Mouse (Mus musculus) induced T-regulatory cell, adult 2 months (primary cell): ENCODE data around the gene Hoxa4.

Experiments used
- DNase-seq: peaks from one replicate; pipeline ENCODE4 v3.0.0-alpha.2; 2012; ENCODE audit warnings: low read depth

Hoxa4 gene

DNA sequence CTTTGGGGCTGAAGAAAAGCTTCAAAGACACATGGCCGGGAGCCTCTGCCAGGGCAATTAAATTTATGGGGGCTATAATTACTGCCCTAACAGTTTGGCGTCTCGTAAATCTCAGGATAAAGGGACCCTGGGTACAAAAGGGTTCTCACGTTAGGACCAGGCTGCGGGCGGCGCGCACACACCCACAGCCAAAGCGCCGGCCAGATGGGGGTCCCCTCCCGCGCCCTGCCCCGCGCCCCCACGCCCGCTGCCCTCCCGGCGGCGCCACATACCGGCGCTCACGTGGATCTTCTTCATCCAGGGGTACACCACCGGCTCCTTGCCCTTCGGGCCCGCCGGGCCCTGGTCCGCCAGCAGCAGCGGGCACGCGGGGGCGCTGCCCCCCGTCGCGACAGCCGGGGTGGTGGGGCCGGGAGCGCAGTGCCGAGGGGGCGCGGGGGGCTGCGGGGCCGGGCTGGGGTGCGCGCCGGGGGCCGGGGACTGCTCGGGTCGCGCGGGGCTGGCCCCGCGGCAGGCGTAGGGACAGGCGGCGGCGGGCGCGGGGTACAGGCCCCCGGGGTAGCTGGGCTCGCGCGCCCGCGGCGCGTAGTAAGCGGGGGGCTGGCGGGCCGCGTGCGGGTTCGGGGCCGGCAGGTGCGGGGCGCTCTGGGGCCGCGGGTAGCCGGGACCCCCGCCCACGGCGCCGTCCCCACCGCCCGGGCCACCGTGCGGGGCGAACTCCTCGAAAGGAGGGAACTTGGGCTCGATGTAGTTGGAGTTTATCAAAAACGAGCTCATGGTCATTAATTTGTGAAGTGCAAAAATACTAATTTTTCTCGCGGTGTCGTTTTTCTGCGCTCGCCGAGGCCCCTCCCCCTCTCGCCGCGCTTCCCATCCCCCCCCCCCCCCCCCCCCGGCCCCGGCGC lies at the start of gene Hoxa4:
TSS of gene Hoxa4 (minus strand) at position 848 of the 905 bp plus-strand sequence.
- peak; percentile 10 for DNase-seq

GRCm38 (mm10) chr6:52241001-52241621 lies 49.6 kb upstream of the Hoxa4 start:
- DNase-seq = no peak

- peak; percentile 85 for DNase-seq
Observed at GRCm38 (mm10) chr6:52240389-52241000, 48.9 kb upstream of the Hoxa4 start, which contains the start of gene Hoxa10. Gene Hoxa10 (minus strand): TSS chr6:52240854.

GRCm38 (mm10) chr6:52239625-52240388 lies 48.3 kb upstream of the Hoxa4 start:
- no peak for DNase-seq

DNA sequence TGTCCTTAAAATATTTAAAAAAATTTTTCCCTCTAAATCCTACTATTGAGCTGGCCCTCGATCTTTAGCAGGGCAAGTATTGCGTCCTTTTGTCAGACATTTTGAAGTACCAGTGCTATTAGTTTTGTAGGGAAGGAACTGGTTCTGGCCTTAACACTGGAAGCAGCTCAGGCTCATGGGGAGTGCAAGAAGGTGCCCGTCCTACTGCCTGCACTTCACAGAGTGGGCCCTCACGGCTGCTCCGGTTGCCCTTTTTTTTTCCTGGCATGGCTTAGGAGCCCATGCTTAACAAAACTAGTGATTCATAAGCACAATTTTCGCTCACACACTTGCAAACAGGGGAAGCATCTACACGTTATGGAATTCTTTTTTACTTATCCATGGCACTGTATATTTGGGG lies 47.4 kb upstream of the Hoxa4 start:
- DNase-seq = no peak

GRCm38 (mm10) chr6:52238155-52238545 lies 46.6 kb upstream of the Hoxa4 start:
- no peak for DNase-seq

GRCm38 (mm10) chr6:52237346-52238154 lies 46.0 kb upstream of the Hoxa4 start:
- no peak for DNase-seq

DNA sequence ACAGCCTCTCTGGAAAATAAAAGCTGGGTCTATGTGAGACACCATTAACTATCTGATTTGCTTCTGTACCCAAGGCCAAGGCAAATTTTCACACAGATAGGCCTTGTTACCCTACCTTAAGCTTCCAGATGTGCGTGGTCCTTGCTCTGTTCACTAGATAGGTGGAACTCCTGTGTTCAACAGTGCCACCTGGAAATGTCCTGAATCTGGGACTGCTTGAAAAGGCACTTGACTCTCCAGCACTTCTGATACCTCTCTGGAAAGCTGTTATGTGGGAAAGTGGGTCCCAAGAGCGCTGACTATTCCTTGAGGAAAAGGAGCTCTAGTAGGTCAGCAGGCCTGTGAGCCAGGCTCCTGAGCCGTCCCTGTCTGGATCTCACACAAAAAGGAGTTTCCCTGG lies 45.3 kb upstream of the Hoxa4 start:
- no peak for DNase-seq

DNA sequence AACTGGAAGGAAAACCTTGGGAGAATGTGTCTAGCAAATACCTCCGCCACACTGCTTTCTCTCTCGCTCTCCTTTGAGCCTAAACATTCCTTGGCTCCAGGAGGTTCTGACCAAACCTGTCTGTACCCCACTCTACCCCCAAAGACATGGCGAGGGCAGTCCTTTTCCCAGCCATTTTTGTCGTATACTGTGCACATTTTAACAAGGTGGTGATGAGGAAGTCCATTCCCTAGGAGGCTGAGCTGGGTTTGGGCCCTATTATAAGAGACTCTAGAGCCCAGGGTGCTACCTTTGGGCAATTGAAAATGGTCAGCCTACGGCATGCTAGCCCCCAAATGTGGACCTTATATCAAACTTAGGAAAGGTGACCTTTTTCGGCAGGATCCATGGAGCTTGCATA lies 44.3 kb upstream of the Hoxa4 start:
- DNase-seq = no peak

DNA sequence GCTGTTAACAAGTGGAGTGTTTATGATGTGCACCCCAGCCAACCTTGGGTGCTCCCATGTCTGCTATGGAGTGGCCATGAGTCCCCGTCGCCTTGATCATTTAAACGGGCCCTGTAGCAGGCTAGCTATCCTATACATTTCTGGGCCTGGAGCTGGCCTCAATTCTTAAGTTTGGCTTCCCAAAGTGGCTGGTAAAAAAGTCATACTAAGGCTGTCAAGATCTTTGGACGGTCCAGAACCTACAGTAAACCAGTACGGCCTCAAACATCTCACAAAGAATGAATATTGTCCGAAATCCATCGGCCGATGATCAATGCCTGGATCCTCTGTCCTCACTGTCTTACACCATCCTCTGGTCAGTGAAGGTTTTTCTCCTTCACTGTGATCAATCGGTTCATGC lies 43.7 kb upstream of the Hoxa4 start:
- no peak for DNase-seq

DNA sequence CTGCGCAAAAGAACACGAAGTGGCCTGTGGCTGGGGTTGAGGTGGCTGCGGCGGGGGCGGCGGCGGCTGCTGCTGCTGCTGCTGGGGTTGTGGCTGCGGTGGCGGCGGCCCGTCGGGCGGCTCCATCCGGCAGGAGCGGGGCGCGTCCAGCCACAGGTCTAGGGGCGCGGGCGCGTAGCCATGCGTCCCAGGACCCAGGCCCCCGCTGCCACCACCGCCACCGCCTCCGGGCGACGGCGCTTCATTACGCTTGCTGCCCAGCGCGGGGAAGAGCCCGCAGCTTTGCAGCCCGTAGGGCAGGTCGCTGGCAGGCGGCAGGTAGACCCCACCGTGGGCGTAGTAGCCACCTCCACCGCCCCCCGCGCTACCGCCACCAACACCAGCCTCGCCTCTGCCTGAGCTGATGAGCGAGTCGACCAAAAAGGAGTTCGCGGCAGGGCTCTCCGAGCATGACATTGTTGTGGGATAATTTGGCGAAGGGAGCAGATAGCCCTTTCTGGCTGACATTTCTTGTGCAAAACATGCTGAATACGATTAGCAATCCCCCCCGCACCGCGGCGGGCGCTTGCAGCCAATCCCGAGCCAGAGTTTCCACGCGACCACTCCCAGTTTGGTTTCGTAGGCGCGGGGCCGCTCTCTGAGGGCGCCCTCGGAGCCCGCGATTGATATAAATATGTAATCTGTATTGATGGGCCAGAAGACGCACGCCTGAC lies 43.0 kb upstream of the Hoxa4 start:
- no peak for DNase-seq

DNA sequence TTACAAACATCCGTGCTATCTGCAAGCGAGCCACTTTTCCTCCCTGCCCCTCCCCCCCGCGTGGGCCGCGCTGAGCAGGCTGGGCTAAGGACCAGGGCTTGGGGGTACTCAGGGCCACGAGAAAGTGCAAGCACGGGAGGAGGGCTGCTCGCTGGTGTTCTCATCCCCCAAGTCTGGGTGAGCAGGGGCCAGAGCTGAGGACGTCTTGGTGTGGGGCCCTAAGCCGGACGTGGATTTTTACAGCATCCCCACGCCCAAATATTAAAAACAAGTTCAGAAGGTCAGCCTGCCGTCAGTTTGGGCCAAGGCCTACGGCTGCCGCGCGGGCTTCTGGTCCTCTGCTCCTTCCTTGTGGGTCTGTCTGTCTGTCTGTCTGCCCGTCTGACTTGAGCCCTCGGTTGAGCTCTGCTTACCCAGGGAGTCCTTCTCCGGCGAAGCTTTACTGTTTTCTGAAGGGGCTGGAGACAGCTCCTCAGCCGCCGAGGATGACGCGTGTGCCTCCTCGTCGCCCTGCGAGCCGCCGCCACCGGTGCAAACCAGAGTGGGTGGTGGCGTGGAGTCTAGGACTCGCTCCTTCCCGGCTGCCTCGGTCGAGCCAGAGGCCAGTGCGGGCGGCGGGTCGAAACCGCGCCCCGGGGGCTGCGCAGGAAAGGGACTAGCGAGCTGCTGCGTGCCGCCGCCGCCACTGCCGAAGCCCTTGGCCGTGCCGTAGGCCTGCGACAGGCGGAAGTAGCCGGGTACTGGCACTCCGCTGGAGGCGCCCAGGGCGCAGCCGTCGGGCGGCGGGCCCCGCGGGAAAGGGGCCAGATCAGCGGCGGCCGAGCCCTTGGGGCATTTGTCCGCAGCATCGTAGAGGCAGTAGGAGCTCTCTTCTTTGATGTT lies 42.2 kb upstream of the Hoxa4 start:
- no peak for DNase-seq

GRCm38 (mm10) chr6:52232984-52233545 lies 41.5 kb upstream of the Hoxa4 start:
- no peak for DNase-seq

GRCm38 (mm10) chr6:52232568-52232965 lies 41.0 kb upstream of the Hoxa4 start:
- DNase-seq = no peak

DNA sequence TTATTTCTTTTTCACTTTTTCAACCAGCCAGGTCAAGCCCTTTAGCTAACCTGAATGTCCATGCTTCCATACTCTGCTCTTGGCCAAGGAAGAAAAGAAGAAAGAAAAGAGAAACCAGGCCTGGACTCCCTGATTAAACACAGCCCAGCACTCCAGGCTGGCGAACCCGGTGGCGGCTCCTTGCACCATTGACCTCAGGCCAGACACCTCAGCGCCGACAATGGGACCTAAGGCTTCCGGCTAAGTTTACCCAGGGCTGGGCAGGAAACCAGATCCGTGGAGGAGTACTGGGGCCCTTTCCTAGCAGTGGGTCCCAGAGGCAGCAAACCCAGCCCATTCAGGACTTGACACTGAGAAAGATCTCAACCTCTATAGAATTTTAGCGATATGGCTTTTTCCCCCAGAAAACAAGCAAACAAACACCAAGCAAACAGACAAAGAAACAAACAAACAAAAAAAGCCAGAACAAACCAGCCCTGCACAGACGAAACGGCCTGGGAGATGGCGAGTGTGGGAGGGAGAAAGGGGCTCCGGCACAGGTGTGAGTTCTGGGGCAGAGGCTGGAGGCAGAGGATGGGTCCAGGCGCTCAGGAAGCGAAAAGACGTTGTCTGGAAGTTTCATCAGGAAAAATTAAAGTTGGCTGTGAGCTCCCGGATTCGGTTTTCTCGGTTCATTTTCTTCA lies 40.5 kb upstream of the Hoxa4 start:
- no peak for DNase-seq

GRCm38 (mm10) chr6:52230516-52231165 lies 39.1 kb upstream of the Hoxa4 start, which contains the start of gene Hoxa9:
Gene Hoxa9 (minus strand): TSS chr6:52231089.
- no peak for DNase-seq

- no peak for DNase-seq
Observed at GRCm38 (mm10) chr6:52229558-52230416, 38.2 kb upstream of the Hoxa4 start.
